Mouse (Mus musculus) gastrocnemius, adult 18-20 months (tissue): ENCODE results near the gene Acin1. TPM values are rescaled to one million over a fixed set of nuclear protein-coding genes. Genes with fewer than 3 reads are reported as not detected.

Source experiments
- DNase-seq: peaks from one replicate; pipeline ENCODE4 v3.0.0; 2021; ENCODE audit warnings: low spot score
- total RNA-seq, 2 experiments: library from RNA; stranded (reverse); gene quantifications; 2 replicates each; pipeline ENCODE4 v1.2.3; 2021

The Acin1 gene
- total RNA-seq, 2 experiments from 2014 or later = 62.6 to 72.6 TPM

GRCm38 (mm10) chr14:54699586-54699985 is 12.9 kb upstream of the Acin1 start:
- DNase-seq = no peak

GRCm38 (mm10) chr14:54698733-54699132 is 12.0 kb upstream of the Acin1 start, which contains the start of gene Gm29776:
Gm29776 (minus strand) TSS chr14:54698833.
- no peak for DNase-seq

- DNase-seq = no peak
Measured at GRCm38 (mm10) chr14:54696752-54697151, 10.0 kb upstream of the Acin1 start.

- DNase-seq = no peak
Measured at GRCm38 (mm10) chr14:54695042-54695441, 8.3 kb upstream of the Acin1 start.

GRCm38 (mm10) chr14:54687251-54687650 is 520 bp upstream of the Acin1 start:
- no peak for DNase-seq

- no peak for DNase-seq
Measured at GRCm38 (mm10) chr14:54686063-54686521, 639 bp downstream of the Acin1 start, which contains the start of gene 1700123O20Rik. 1700123O20Rik (plus strand) TSS chr14:54686216.

GRCm38 (mm10) chr14:54685471-54685870 is 1.3 kb downstream of the Acin1 start:
- no peak for DNase-seq

GRCm38 (mm10) chr14:54682396-54682795 is 4.3 kb downstream of the Acin1 start:
- no peak for DNase-seq

GRCm38 (mm10) chr14:54678657-54679304 is 8.0 kb downstream of the Acin1 start:
- DNase-seq = no peak

- DNase-seq = no peak
Measured at GRCm38 (mm10) chr14:54676290-54676689, 10.4 kb downstream of the Acin1 start.

GRCm38 (mm10) chr14:54674317-54674716 is 12.4 kb downstream of the Acin1 start:
- DNase-seq = no peak

- DNase-seq = peak; percentile 59
Measured at GRCm38 (mm10) chr14:54669381-54669780, 17.4 kb downstream of the Acin1 start.

- DNase-seq = no peak
Measured at GRCm38 (mm10) chr14:54664477-54665222, 22.1 kb downstream of the Acin1 start.

- DNase-seq = no peak
Measured at GRCm38 (mm10) chr14:54660009-54660408, 26.7 kb downstream of the Acin1 start.

- DNase-seq = peak; percentile 91
Measured at GRCm38 (mm10) chr14:54653496-54653895, 33.2 kb downstream of the Acin1 start.

GRCm38 (mm10) chr14:54652787-54653186 is 33.9 kb downstream of the Acin1 start:
- DNase-seq = no peak

- no peak for DNase-seq
Measured at GRCm38 (mm10) chr14:54651556-54651955, 35.2 kb downstream of the Acin1 start.

GRCm38 (mm10) chr14:54650621-54651454 is 35.9 kb downstream of the Acin1 start:
- peak; percentile 88 for DNase-seq

- no peak for DNase-seq
Measured at GRCm38 (mm10) chr14:54647900-54648299, 38.8 kb downstream of the Acin1 start.

- no peak for DNase-seq
Measured at GRCm38 (mm10) chr14:54646898-54647636, 39.7 kb downstream of the Acin1 start.

GRCm38 (mm10) chr14:54646455-54646854 is 40.3 kb downstream of the Acin1 start:
- no peak for DNase-seq
